Mouse (Mus musculus) G1E (cell line): ENCODE results near the gene Tns1. TPM values are rescaled to one million over a fixed set of nuclear protein-coding genes. Genes with fewer than 3 reads are reported as not detected.

Experiments
- ATAC-seq: 2 replicates; pipeline ENCODE4 v1.8.0; 2016; ENCODE audit warnings: mild to moderate bottlenecking; ENCODE audit not compliant: insufficient number of reproducible peaks, poor library complexity, low FRiP score, severe bottlenecking; ENCODE audit errors: extremely low read depth
- DNase-seq: peaks from one replicate; pipeline ENCODE4 v3.0.0; 2012; ENCODE audit warnings: low spot score
- H3K27me3 ChIP-seq: 2 replicates; pipeline ENCODE4 v1.6.1; 2012; ENCODE audit warnings: mild to moderate bottlenecking, low read length, inconsistent platforms; ENCODE audit not compliant: insufficient read depth
- H3K36me3 ChIP-seq: replicated peaks from 2 replicates; pipeline ENCODE3; 2012; ENCODE audit warnings: mild to moderate bottlenecking, inconsistent platforms
- H3K4me1 ChIP-seq: 2 replicates; pipeline ENCODE4 v1.6.1; 2012; ENCODE audit warnings: low read depth, low read length, inconsistent platforms, mixed read lengths; ENCODE audit not compliant: insufficient read depth
- H3K4me3 ChIP-seq: 2 replicates; pipeline ENCODE4 v1.5.1; 2012; ENCODE audit warnings: low read depth, mild to moderate bottlenecking, inconsistent platforms, low read length, moderate library complexity, mixed read lengths
- H3K9me3 ChIP-seq: replicated peaks from 2 replicates; pipeline ENCODE4 v1.6.1; 2012; ENCODE audit warnings: inconsistent platforms
- CTCF ChIP-seq: IDR thresholded peaks from 2 replicates; pipeline ENCODE4 v1.5.1; 2012; ENCODE audit warnings: low read depth, low read length, inconsistent platforms, mixed read lengths
- GATA1 ChIP-seq: IDR thresholded peaks from 2 replicates; pipeline ENCODE4 v1.6.1; 2012; ENCODE audit warnings: borderline replicate concordance, low read length, inconsistent platforms, mixed read lengths
- GATA2 ChIP-seq: IDR thresholded peaks from 2 replicates; pipeline ENCODE4 v1.6.1; 2012; ENCODE audit warnings: low read depth, low read length, inconsistent platforms, borderline replicate concordance
- POLR2AphosphoS5 ChIP-seq: IDR thresholded peaks from 2 replicates; pipeline ENCODE4 v1.6.1; 2012; ENCODE audit warnings: low read depth, low read length, inconsistent platforms; ENCODE audit not compliant: insufficient replicate concordance
- TAL1 ChIP-seq: conservative IDR thresholded peaks from 2 replicates; pipeline ENCODE4 v1.6.1; 2012; ENCODE audit warnings: low read depth, low read length, inconsistent platforms, mixed read lengths
- polyA plus RNA-seq: library from polyadenylated mRNA; stranded (reverse); fragments of >175 nt; gene quantifications from 2 replicates; pipeline ENCODE4 v1.2.3, GENCODE M21; 2012
- total RNA-seq, 2 experiments: library from RNA; stranded (forward) in 1 of 2; stranded (reverse) in 1 of 2; fragments of 200-1000 nt in 1 of 2; fragments of >200 nt in 1 of 2; fragmentation: Nextera tagmentation in 1 of 2; gene quantifications; 2 replicates each; pipeline ENCODE4 v1.2.3; 2014 to 2017

The Tns1 gene
- total and polyA plus RNA-seq, 3 experiments, result 0.55 to 27.2 (median 1.7) TPM

DNA sequence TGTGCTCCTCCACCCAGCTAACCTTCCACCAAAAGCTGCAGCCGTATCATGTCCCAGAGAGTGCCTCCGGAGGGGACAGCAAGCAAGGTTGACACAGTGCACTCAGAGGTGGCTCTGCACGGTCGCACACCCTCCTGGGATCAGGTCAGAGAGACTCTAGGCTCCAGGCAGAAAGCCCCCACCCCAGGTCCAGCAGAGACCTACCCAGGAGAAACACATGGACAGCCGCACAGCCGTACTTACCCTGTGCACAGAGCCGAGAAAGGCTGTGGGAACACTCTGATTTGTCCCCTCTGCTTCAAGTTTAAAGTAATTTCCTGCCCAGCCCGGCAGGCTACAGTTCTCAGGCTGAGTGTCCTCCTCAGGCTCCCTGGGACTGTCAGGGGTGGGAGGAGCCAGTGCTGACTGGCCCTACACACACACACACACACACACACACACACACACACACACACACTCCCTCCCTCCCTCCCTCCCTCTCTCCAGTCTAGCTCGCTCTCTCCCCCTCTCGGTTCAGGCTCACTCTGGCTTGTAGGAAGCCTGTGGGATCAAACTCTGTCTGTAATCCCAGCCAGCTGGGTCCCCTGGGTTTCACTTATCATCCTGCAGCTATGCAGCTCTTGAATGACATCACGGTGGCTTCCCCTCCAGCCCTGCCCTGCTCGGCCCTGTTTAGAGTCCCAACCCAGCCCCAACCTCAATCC, 161.4 kb downstream of the Tns1 start:
- H3K4me3 ChIP-seq, result no peak overlapping the region
- no peak for ATAC-seq
- peaks cover 3% of the 10 kb centered on the region; the same call in 1 of the 2 replicates for H3K27me3 ChIP-seq
- DNase-seq, result no peak
- no peaks in the 10 kb centered on the region for H3K4me1 ChIP-seq
- H3K36me3 ChIP-seq, result no peaks in the 10 kb centered on the region
- H3K9me3 ChIP-seq, result no peaks in the 10 kb centered on the region
- TF ChIP-seq GATA1 (no peak), TAL1 (no peak), GATA2 (no peak), POLR2AphosphoS5 (no peak), CTCF (no peak)

DNA sequence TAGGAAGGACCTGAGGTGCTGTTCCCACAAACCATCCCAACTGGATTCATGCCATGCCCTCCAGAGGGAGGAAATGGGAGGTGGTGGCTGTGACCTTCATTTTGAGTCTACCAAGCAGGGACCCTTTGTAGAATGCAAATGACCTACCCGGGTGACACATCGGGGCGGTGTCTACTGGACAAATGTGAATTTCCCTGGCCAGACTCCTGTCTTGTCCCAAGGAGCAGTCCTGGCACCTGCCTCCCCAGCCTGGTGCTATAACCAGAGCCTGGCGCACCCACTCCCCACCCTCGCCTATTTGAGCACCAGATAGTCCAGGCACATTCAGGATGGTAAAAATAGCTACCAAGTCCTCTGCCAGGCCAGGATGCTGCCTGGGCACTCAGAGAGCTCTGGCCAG, 162.2 kb downstream of the Tns1 start:
- no peak for TF ChIP-seq GATA2
- TF ChIP-seq CTCF, result no peak
- no peak for TF ChIP-seq POLR2AphosphoS5
- TF ChIP-seq TAL1, result no peak
- TF ChIP-seq GATA1, result no peak
- ATAC-seq (no peak), DNase-seq (no peak)
- Histone ChIP-seq H3K4me3 (no peak overlapping the region), H3K27me3 (peaks cover 3% of the 10 kb centered on the region; the same call in 1 of the 2 replicates), H3K9me3 (no peaks in the 10 kb centered on the region), H3K36me3 (no peaks in the 10 kb centered on the region), H3K4me1 (no peaks in the 10 kb centered on the region)

DNA sequence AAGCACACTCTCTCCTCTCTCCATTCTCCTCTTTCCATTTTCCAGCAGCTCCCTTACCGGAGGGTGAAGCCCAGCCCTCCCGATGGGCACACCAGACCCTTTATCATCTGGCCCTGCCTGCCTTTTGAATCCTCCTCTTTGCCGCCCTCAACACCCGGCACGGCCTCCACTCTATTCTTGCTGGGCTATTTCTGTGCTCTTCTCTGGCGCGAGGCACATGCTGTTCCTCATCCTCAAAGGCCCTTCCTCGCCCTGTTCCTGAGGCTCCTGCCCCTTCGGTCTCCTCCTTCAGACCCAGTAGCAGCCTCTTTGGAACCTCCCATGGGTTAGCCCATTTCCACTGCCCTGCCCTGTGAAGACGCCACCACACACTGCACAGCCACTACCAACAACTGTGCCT, 164.5 kb downstream of the Tns1 start:
- DNase-seq, result no peak
- no peak overlapping the region for H3K4me3 ChIP-seq
- no peak for TF ChIP-seq GATA1
- TF ChIP-seq CTCF, result no peak
- no peak for TF ChIP-seq POLR2AphosphoS5
- no peak for TF ChIP-seq TAL1
- no peak for TF ChIP-seq GATA2
- H3K9me3 ChIP-seq, result no peaks in the 10 kb centered on the region
- no peaks in the 10 kb centered on the region for H3K36me3 ChIP-seq
- no peaks in the 10 kb centered on the region for H3K4me1 ChIP-seq
- H3K27me3 ChIP-seq, result peaks cover 3% of the 10 kb centered on the region; the same call in 1 of the 2 replicates
- ATAC-seq, result no peak

DNA sequence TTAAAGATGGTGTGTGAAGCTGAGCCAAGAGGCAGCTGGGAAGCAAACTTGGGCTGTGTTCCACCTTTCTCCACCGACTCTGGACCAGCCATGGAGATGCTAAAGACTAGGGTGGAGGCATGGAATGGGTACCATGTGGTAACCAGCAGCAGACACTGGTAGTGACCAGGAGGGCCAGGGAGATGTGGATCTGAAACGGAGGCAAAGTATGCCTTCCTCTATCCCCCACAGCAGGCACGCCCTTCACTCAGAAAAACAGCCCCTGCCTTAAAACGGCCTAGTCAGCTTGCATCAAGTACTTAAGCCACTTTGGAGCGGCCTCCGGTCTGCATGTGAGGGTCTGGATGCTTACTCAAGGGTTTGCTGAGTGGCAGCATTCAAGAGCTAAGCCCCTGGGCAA, 164.9 kb downstream of the Tns1 start:
- no peaks in the 10 kb centered on the region for H3K36me3 ChIP-seq
- peaks cover 3% of the 10 kb centered on the region; the same call in 1 of the 2 replicates for H3K27me3 ChIP-seq
- no peaks in the 10 kb centered on the region for H3K4me1 ChIP-seq
- H3K9me3 ChIP-seq, result no peaks in the 10 kb centered on the region
- H3K4me3 ChIP-seq, result no peak overlapping the region
- DNase-seq, result no peak
- no peak for ATAC-seq
- no peak for TF ChIP-seq GATA1
- TF ChIP-seq CTCF, result no peak
- no peak for TF ChIP-seq POLR2AphosphoS5
- no peak for TF ChIP-seq GATA2
- TF ChIP-seq TAL1, result no peak

DNA sequence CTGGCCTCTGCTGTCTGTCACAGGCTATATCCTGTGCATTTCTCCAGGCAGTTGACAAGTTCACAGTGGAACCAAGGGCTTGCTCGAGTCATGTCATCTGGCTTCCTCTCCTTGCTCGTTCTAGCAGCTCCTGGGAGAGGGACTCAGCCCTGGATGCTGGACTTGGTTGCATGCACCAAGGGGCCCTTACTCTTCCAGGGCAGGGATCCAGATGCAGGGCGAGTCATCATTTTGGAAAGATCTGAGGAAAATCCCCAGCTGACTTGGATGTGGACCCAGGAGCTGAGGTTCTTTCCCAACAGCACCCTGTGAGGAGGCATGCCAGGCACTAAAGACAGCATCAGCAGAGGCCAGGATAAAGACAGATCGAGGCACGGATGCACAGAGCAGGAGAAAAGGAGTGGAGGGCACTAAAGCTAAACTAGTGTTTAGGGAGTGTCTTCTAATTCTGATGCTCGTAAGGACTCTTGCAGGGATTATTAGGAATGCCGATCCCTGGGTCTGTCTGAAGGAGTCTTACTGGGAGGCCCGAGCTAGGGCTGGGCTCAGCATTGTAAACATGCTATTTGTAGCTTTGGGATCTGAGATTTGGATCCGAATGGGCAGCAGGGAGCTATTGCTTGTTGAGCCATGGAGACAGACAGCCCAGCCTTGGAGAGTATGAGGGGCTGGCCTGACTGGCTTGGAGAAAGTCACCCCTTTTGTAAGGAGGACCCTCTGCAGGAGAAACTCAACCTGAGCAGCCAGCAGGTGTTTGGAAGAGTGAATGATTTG, 165.9 kb downstream of the Tns1 start:
- H3K27me3 ChIP-seq, result no peaks in the 10 kb centered on the region; the same call in 1 of the 2 replicates
- TF ChIP-seq GATA2 (no peak), TAL1 (no peak), POLR2AphosphoS5 (no peak), GATA1 (no peak), CTCF (no peak)
- ATAC-seq, result no peak
- no peak overlapping the region for H3K4me3 ChIP-seq
- DNase-seq, result no peak
- no peaks in the 10 kb centered on the region for H3K9me3 ChIP-seq
- H3K4me1 ChIP-seq, result no peaks in the 10 kb centered on the region
- H3K36me3 ChIP-seq, result no peaks in the 10 kb centered on the region

DNA sequence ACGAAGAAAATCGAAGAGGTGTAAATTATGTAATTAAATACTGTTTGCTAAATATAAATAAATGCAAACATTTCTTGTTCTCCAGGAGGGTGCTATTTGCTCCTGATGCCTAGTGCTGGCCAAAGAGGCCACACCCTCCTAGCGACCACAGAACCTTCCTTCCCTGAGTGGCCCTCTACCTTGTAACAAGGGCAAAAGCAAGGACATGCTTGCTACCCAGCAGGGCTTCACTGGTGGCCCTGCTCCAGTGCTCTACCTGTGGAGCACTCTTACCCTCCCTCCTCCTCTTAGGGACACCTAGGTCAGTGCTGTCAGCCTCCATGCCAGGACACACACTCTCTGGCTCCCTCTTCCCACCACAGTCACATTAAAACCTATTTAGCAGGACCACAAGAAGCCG, 166.8 kb downstream of the Tns1 start:
- no peaks in the 10 kb centered on the region for H3K4me1 ChIP-seq
- ATAC-seq (no peak), DNase-seq (no peak)
- H3K36me3 ChIP-seq, result no peaks in the 10 kb centered on the region
- H3K9me3 ChIP-seq, result no peaks in the 10 kb centered on the region
- no peak overlapping the region for H3K4me3 ChIP-seq
- TF ChIP-seq GATA1 (no peak), CTCF (no peak), GATA2 (no peak), TAL1 (no peak), POLR2AphosphoS5 (no peak)
- H3K27me3 ChIP-seq, result peaks cover 3% of the 10 kb centered on the region; the same call in 1 of the 2 replicates
